Mouse (Mus musculus) gastrocnemius, postnatal 25 days (tissue): ENCODE measurements around the gene Sept1. TPM values are rescaled to one million over a fixed set of nuclear protein-coding genes. Genes with fewer than 3 reads are reported as not detected.
A peak's percentile ranks its signal among the peaks of the same experiment; 100 is the strongest.
"Not testable (repeated sequence)": the region's sequence is repeated elsewhere in the genome, so short reads cannot be mapped to it uniquely, and the experiment has no call there.

Experiments
- DNase-seq: peaks from one replicate; pipeline ENCODE4 v3.0.0; 2022
- total RNA-seq, 2 experiments: library from RNA; stranded (reverse); gene quantifications; 1 replicate in 1 of 2; 2 replicates in 1 of 2; pipeline ENCODE4 v1.2.3; 2021

The Sept1 gene
- total RNA-seq, 2 experiments from 2014 or later: 1.5 to 1.7 TPM

- DNase-seq: peak; percentile 94
Observed at GRCm38 (mm10) chr7:127253821-127254769, 21.2 kb upstream of the Sept1 start.

- DNase-seq: no peak
Observed at GRCm38 (mm10) chr7:127253341-127253740, 20.4 kb upstream of the Sept1 start.

GRCm38 (mm10) chr7:127252414-127252813 is 19.5 kb upstream of the Sept1 start:
- DNase-seq: no peak

- DNase-seq: not testable (repeated sequence)
Observed at GRCm38 (mm10) chr7:127250511-127250910, 17.6 kb upstream of the Sept1 start.

- peak; percentile 68 for DNase-seq
Observed at GRCm38 (mm10) chr7:127244658-127245510, 12.0 kb upstream of the Sept1 start.

GRCm38 (mm10) chr7:127243870-127244657 is 11.1 kb upstream of the Sept1 start, which contains the start of gene Zfp771:
Zfp771 (plus strand) TSS chr7:127244274.
- DNase-seq: peak; percentile 97

GRCm38 (mm10) chr7:127243361-127243867 is 10.5 kb upstream of the Sept1 start:
- no peak for DNase-seq

- no peak for DNase-seq
Observed at GRCm38 (mm10) chr7:127234777-127235176, 1.8 kb upstream of the Sept1 start.

- no peak for DNase-seq
Observed at GRCm38 (mm10) chr7:127233765-127234164, 835 bp upstream of the Sept1 start.

GRCm38 (mm10) chr7:127233368-127233749 is 429 bp upstream of the Sept1 start:
- DNase-seq: no peak

GRCm38 (mm10) chr7:127231826-127232621 is 906 bp downstream of the Sept1 start:
- DNase-seq: no peak

GRCm38 (mm10) chr7:127231376-127231775 is 1.6 kb downstream of the Sept1 start:
- DNase-seq: no peak

- DNase-seq: peak; percentile 72
Observed at GRCm38 (mm10) chr7:127228615-127229303, 4.2 kb downstream of the Sept1 start.

GRCm38 (mm10) chr7:127225147-127225995 is 7.6 kb downstream of the Sept1 start:
- no peak for DNase-seq

- DNase-seq: no peak
Observed at GRCm38 (mm10) chr7:127224616-127225015, 8.3 kb downstream of the Sept1 start.

GRCm38 (mm10) chr7:127223515-127224478 is 9.1 kb downstream of the Sept1 start:
- no peak for DNase-seq

GRCm38 (mm10) chr7:127223106-127223505 is 9.8 kb downstream of the Sept1 start:
- DNase-seq: no peak

GRCm38 (mm10) chr7:127220440-127220839 is 12.5 kb downstream of the Sept1 start:
- no peak for DNase-seq
